Mouse (Mus musculus) heart, postnatal 0 days (tissue): Measurements from ENCODE around the gene Tmed10. TPM values are rescaled to one million over a fixed set of nuclear protein-coding genes. Genes with fewer than 3 reads are reported as not detected.

ENCODE experiments used
- ATAC-seq: fragments of 200-750 bp; cut with Nextera tagmentation; 2 replicates; pipeline ENCODE4 v1.8.0; 2017; ENCODE audit warnings: low read depth, moderate number of reproducible peaks, moderate library complexity; ENCODE audit not compliant: insufficient read depth
- DNase-seq: peaks from one replicate; pipeline ENCODE4 v3.0.0-alpha.2; 2016; ENCODE audit warnings: low spot score
- H3K27ac ChIP-seq: fragments of 300-500 bp; sonication (generic); 2 replicates; pipeline ENCODE4 v1.5.1; 2014; ENCODE audit warnings: low read depth, mild to moderate bottlenecking
- H3K27me3 ChIP-seq: fragments of 300-500 bp; sonication (generic); 2 replicates; pipeline ENCODE4 v1.6.1; 2014; ENCODE audit warnings: low read length, mixed read lengths; ENCODE audit not compliant: control insufficient read depth, insufficient read depth
- H3K36me3 ChIP-seq: fragments of 300-500 bp; sonication (generic); replicated peaks from 2 replicates; pipeline ENCODE4 v1.6.1; 2014; ENCODE audit warnings: low read length, mixed read lengths; ENCODE audit not compliant: control insufficient read depth, insufficient read depth
- H3K4me1 ChIP-seq: fragments of 300-500 bp; sonication (generic); 2 replicates; pipeline ENCODE4 v1.6.1; 2014; ENCODE audit warnings: antibody characterized with exemption; ENCODE audit not compliant: control insufficient read depth, insufficient read depth
- H3K4me2 ChIP-seq: fragments of 300-500 bp; sonication (generic); 2 replicates; pipeline ENCODE4 v1.6.1; 2014; ENCODE audit warnings: low read depth, mild to moderate bottlenecking, low read length, moderate library complexity
- H3K4me3 ChIP-seq: fragments of 300-500 bp; sonication (generic); 2 replicates; pipeline ENCODE4 v1.5.1; 2014; ENCODE audit warnings: low read depth, low read length
- H3K9ac ChIP-seq: fragments of 300-500 bp; sonication (generic); replicated peaks from 2 replicates; pipeline ENCODE4 v1.6.1; 2014; ENCODE audit warnings: low read depth, low read length, mixed read lengths
- H3K9me3 ChIP-seq: fragments of 300-500 bp; sonication (generic); replicated peaks from 2 replicates; pipeline ENCODE4 v1.6.1; 2016; ENCODE audit warnings: low read length; ENCODE audit not compliant: control insufficient read depth
- CTCF ChIP-seq: IDR thresholded peaks from 2 replicates; pipeline ENCODE4 v1.5.1; 2016; ENCODE audit warnings: antibody characterized with exemption, control low read depth, low read depth
- EP300 ChIP-seq: IDR thresholded peaks from 2 replicates; pipeline ENCODE4 v1.6.1; 2016; ENCODE audit warnings: antibody characterized with exemption, low read depth
- WGBS: fragments of 180-500 bp; shearing (Covaris S2); extraction: QIAGEN DNeasy Blood & Tissue Kit; methylation state at CpG from one replicate; pipeline ENCODE4 v1.1.7; 2014; 5-methylcytosine and 5-hydroxymethylcytosine counted together
- polyA plus RNA-seq: library from polyadenylated mRNA; unstranded; fragments of >200 nt; fragmentation: Nextera tagmentation; extraction: Ambion mirVana; gene quantifications from 2 replicates; pipeline ENCODE4 v1.2.1, GENCODE M21; 2015
- total RNA-seq: library from RNA; depleted of rRNA; stranded (reverse); fragments of >200 nt; gene quantifications from 2 replicates; pipeline ENCODE4 v1.2.3, GENCODE M21; 2014; ENCODE audit warnings: low replicate concordance

Tmed10 gene
- total and polyA plus RNA-seq, 2 experiments from 2014 or later, result 49.7 to 216 TPM

GRCm38 (mm10) chr12:85298127-85298834, 76.4 kb downstream of the Tmed10 start:
- DNase-seq, result no peak
- H3K27ac ChIP-seq, result no peak overlapping the region
- WGBS, result 77% methylated on average over 11 of the region's 11 CpGs

GRCm38 (mm10) chr12:85297345-85297997, 77.2 kb downstream of the Tmed10 start:
- TF ChIP-seq EP300, result no peak
- TF ChIP-seq CTCF, result no peak
- DNase-seq (no peak), ATAC-seq (no peak)
- Histone ChIP-seq H3K4me2 (no peak overlapping the region), H3K4me1 (no peaks in the 10 kb centered on the region), H3K36me3 (peaks cover 36% of the 10 kb centered on the region), H3K4me3 (no peak overlapping the region), H3K27me3 (no peaks in the 10 kb centered on the region), H3K27ac (no peak overlapping the region), H3K9me3 (no peaks in the 10 kb centered on the region; the same call in 1 of the 2 replicates), H3K9ac (no peak overlapping the region)
- 68% methylated on average over 10 of the region's 10 CpGs for WGBS

More at GRCm38 (mm10) chr12:85298127-85298834, 76.4 kb downstream of the Tmed10 start:
- ATAC-seq, result no peak
- Histone ChIP-seq H3K4me3 (no peak overlapping the region), H3K4me2 (no peak overlapping the region), H3K9ac (no peak overlapping the region), H3K4me1 (no peaks in the 10 kb centered on the region), H3K9me3 (no peaks in the 10 kb centered on the region; the same call in 1 of the 2 replicates), H3K27me3 (no peaks in the 10 kb centered on the region), H3K36me3 (peaks cover 43% of the 10 kb centered on the region)
- TF ChIP-seq EP300 (no peak), CTCF (no peak)

- H3K4me1 ChIP-seq, result no peaks in the 10 kb centered on the region
- DNase-seq (no peak), ATAC-seq (no peak)
- H3K4me2 ChIP-seq, result no peak overlapping the region
- 74% methylated on average over 5 of the region's 5 CpGs for WGBS
- TF ChIP-seq EP300, result no peak
- no peak for TF ChIP-seq CTCF
- peaks cover 30% of the 10 kb centered on the region for H3K36me3 ChIP-seq
- no peaks in the 10 kb centered on the region for H3K27me3 ChIP-seq
- no peak overlapping the region for H3K4me3 ChIP-seq
- H3K9me3 ChIP-seq, result no peaks in the 10 kb centered on the region; the same call in 1 of the 2 replicates
- H3K27ac ChIP-seq, result no peak overlapping the region
- H3K9ac ChIP-seq, result no peak overlapping the region
Observed at GRCm38 (mm10) chr12:85296915-85297314, 77.7 kb downstream of the Tmed10 start.

GRCm38 (mm10) chr12:85295506-85295905, 79.1 kb downstream of the Tmed10 start:
- TF ChIP-seq CTCF (no peak), EP300 (no peak)
- H3K9ac ChIP-seq, result no peak overlapping the region
- H3K4me3 ChIP-seq, result no peak overlapping the region
- H3K27me3 ChIP-seq, result no peaks in the 10 kb centered on the region
- DNase-seq (no peak), ATAC-seq (no peak)
- H3K4me2 ChIP-seq, result no peak overlapping the region
- H3K9me3 ChIP-seq, result no peaks in the 10 kb centered on the region; the same call in 1 of the 2 replicates
- WGBS, result 89% methylated on average over 2 of the region's 2 CpGs
- H3K36me3 ChIP-seq, result peaks cover 16% of the 10 kb centered on the region
- H3K4me1 ChIP-seq, result peaks cover 3% of the 10 kb centered on the region; the same call in 1 of the 2 replicates
- H3K27ac ChIP-seq, result no peak overlapping the region

- no peak for ATAC-seq
- no peak for DNase-seq
- H3K9me3 ChIP-seq, result no peaks in the 10 kb centered on the region; the same call in 1 of the 2 replicates
Observed at GRCm38 (mm10) chr12:85292906-85293305, 81.7 kb downstream of the Tmed10 start.

More at GRCm38 (mm10) chr12:85292906-85293305, 81.7 kb downstream of the Tmed10 start:
- Histone ChIP-seq H3K9ac (no peak overlapping the region), H3K4me1 (peaks cover 19% of the 10 kb centered on the region), H3K27ac (no peak overlapping the region), H3K4me3 (no peak overlapping the region), H3K27me3 (no peaks in the 10 kb centered on the region), H3K4me2 (no peak overlapping the region), H3K36me3 (0 out of 2 replicates have a peak, but pooled peaks cover 4% of the 10 kb centered on the region)
- TF ChIP-seq CTCF, result no peak; the same call in 1 of the 2 replicates
- TF ChIP-seq EP300, result no peak
